Mouse (Mus musculus) 3134 (cell line): Measurements from ENCODE around the gene Lrrn4cl.
"Not testable (repeated sequence)": the region's sequence is repeated elsewhere in the genome, so short reads cannot be mapped to it uniquely, and the experiment has no call there.

ENCODE experiments used
- DNase-seq: peaks from one replicate; pipeline ENCODE4 v3.0.0-alpha.2; 2011; ENCODE audit warnings: low spot score; ENCODE audit not compliant: insufficient read length; ENCODE audit errors: extremely low read depth

The Lrrn4cl gene

DNA sequence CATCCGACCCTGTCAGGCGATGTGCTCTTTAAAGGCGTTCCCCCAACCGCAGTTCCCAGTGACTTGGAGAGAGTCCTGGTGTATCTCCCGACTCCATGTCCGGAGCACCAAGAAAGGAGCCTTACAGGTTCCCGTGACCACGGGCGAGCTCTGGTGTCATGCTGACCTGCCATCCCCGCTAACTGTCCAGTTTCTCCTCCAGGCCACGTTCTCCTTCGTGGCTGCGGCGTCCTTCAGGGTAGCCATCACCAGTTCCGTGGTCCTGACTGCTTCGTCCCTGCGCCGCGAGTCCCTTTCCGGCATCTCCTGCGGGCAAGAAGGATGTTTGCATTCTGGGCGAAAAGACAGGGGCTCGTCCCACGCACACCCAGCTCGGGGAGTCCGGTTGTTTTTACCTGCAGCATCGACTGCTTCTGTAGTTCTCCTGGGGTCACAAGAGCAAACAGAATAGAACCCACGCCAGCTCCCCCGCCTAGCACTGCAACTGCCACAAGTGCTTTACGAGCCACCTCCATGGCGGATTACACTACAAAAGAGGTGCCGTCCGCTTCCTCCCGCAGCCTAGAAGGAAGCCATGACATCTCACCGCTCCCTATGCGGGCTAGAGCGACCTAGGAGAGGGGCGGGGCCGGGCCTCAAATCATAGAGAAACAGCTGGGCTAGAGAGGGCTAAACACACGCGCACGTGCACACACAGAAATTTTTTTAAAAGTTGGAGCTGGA is 29.9 kb downstream of the Lrrn4cl start, which contains the start of gene Uqcc3:
TSS of gene Uqcc3 (minus strand) at position 613 of the 723 bp plus-strand sequence.
- peak; percentile 65 for DNase-seq

DNA sequence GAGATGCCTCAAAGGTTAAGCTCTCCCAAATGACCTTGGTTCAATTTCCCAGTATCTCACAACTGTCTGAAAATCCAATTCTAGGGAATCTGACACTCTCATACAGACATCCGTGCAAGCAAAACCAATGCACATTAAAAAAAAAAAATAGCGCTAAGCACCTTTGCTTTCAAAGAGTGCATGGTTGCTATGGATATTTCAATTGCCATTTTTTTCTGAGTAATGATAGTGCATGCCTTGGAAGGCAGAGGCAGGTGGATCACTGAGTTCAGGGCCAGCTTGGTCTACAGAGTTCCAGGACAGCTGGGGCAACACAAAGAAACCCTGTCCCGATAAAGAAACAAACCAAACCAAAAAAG is 30.4 kb downstream of the Lrrn4cl start:
- DNase-seq: no peak

DNA sequence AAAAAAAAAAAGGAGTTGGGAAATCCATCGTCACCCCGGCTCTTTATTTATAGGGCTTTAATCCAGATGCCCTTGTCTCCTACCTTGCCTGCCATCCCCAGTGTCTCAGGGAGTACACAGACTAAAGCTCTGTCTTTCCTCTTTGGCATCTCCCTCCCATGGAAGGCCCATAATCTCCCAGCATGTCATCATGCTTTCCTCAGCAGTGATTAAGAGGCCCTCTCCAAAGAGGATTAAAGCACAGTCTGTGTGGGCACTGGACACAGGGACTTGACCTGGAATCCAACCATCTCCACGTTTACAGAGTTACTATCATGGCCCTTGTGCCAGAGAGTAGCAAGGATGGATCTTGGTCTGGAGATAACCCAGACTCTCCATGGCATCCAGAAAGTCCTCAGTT is 33.0 kb downstream of the Lrrn4cl start, which contains the start of the genes Lbhd1 and Gm49403:
TSS of gene Lbhd1 (plus strand) at position 117 of the 400 bp plus-strand sequence.
TSS of gene Gm49403 (plus strand) at position 315 of the 400 bp plus-strand sequence.
- DNase-seq: no peak

DNA sequence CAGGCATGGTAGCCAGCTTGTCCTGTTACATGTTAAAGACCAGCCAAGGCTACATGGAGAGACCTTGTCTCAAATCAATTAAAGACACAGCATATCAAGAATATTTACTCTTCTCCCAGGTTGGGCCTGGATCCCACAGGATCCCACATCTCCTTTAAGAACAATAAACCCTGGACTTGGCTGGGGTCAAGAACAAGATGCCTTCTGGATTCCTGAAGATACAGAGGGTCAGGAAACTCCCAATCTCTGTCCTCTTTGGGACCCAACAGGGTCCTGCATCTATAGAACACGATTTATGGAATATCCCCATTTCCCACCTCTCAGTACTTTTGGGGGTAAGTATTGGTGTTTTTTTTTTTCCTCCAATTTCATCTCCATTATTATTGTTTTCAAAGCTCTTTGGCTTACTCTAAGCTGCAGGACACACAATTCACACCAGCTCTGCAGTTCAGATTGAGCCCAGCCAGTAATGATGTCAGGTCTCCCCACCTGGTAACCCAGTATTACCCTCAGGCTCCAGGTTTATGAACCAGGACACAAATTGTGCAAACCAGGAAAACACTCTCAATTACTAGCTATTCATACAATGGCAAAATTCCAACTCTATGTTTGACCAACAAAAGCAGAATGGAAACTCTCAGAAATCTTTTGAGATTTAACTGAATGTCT is 36.5 kb downstream of the Lrrn4cl start:
- DNase-seq: no peak

DNA sequence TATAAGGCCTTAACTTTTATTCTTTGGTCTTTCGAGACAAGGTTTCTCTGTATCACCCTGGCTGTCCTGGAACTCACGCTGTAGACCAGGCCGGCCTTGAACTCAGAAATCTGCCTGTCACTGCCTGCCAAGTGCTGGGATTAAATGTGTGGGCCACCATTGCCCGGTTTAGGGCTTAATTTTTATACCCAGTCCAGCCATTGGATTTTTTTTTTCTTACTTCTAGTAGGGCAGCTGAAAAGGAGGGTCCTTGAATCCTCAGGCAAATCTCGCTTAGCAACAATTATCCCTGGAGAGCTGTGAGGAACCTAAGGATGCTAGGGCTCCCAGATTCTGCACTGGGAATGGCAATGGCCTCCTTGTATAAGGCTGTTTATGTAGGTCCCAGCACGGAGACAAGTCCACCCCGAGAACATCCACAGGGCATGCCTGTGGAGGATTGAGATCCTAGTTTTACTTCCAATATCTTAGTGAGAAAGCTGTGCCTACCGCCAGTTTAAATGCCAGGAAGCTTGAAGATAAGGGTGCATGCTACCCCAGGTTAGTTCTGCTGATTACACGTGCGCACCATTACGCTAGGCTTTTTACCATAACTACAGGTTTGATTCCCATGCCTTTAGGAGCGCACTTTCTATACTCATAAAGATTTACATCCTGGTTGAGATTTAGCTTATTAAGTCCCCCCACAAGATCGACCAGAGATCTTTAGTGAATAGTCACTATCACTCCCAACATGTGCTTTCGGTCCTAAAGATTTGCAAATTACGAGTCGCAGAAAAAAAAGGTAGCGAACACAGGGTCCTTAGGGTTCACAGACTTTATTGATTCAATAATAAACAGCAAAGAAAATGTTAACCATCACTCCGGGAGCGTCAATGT is 37.3 kb downstream of the Lrrn4cl start:
- DNase-seq: no peak

DNA sequence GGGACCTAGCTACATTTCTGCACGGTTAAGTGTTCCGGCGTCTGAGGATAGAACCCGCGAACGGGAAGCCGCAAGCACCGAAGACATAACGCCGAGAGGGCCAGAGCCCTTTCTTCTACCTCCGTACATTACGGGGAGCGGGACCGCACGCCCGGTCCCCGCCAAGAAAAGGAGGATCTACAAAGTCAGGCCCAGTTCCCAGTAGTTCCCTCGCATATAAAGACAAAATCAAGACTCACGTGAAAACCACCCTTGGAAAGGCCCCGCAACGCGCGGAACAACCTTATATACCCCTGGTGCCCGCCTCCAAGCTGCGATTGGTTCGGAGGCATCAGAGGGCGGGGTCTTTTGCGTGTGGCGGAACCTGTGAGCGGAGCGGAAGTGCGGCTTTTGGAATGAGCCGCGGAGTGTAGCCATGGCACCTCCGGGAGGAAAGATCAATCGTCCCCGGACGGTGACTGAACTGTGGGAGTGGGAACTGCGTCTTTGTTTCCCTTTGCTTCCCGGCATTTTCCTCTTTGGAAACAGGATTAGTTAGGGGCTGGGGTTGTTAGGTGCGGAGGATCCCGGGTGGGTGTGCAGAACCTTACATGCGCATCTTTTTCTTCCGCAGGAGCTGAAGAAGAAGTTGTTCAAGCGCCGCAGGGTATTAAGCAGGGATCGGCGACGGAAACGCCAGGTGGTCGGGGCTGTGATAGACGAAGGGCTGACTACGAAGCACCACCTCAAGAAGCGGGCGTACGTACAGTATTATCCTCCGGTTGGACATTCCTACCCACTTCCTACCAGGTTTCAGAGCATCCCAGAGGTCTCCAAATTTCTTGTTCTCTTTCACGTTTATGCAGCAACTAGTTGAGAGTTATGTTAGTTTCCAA is 38.2 kb downstream of the Lrrn4cl start, which contains the start of the genes 1810009A15Rik and Gm49416:
TSS of gene 1810009A15Rik (plus strand) at position 343 of the 875 bp plus-strand sequence.
TSS of gene Gm49416 (plus strand) at position 416 of the 875 bp plus-strand sequence.
- DNase-seq: peak; percentile 88

DNA sequence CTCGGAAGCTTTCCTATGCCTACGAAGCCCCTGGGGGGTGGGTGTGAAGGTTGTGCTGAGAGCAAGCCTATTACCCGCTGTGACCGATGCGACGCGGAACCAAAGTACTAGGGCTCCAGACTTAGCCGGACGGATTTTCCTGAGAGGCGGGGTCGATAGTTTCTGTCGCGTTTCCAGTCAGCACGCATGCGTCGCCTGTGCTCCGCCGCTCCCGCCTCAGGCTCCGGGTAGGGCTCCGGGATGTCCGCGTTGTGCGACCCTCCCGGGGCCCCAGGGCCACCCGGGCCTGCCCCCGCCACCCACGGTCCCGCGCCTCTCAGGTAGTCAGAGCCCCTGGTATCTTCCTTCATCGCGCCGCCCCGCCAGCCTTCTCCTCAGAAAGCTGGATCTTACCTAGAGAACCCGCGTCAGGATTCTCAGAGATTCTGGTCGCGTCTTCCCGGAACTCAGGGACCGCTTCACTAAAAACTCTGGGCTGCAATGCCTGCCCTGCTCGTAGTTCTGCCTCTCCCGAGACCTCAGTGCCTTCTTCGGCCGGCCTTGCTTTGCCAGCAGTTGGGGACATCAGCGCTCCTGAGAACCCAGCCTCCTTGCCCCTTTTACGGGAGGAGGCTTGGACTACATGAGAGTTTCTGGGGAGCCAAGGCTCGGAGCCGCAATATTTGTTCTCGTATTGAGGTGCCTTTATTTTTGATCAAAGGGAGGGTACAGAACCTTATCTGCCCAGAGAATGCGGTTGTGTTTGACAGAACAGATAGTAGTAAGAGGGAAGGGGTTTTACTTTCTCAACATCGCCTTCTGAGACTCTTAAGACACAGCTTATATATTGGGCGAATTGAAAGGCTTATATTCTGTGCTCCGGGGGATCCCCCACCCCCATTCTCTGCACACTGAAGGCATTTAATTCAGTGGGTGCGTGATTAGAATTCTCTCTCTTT is 42.5 kb downstream of the Lrrn4cl start, which contains the start of gene Ints5:
TSS of gene Ints5 (plus strand) at position 177 of the 938 bp plus-strand sequence.
- DNase-seq: peak; percentile 80

DNA sequence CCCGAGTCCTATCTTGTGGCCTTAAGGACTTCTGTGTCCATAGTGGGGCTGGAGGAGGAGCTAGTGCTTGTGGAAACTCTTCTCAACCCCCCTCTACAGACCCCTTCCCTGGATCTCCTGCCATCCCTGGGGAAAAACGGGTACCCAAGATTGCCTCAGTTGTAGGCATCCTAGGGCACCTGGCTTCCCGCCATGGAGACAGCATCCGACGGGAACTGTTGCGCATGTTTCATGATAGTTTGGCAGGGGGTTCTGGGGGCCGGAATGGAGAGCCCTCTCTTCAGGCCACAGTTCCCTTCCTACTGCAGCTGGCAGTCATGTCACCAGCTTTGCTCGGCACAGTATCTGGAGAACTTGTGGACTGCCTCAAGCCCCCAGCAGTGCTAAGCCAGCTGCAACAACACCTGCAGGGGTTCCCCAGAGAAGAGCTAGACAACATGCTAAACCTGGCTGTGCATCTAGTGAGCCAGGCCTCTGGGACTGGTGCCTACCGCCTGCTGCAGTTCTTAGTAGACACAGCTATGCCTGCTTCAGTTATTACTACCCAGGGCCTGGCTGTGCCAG is 44.9 kb downstream of the Lrrn4cl start:
- DNase-seq: no peak

DNA sequence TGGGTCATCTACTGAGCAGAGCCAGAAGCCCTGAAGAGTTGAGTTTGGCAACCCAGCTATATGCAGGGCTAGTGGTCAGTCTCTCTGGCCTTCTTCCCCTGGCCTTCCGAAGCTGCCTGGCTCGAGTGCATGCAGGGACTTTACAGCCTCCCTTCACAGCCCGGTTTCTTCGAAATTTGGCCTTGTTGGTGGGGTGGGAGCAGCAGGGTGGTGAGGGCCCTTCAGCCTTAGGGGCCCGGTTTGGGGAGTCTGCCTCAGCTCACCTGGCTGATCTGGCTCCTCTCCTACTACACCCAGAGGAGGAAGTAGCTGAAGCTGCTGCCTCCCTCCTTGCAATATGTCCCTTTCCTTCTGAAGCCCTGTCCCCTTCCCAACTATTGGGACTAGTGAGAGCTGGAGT is 45.7 kb downstream of the Lrrn4cl start:
- not testable (repeated sequence) for DNase-seq

DNA sequence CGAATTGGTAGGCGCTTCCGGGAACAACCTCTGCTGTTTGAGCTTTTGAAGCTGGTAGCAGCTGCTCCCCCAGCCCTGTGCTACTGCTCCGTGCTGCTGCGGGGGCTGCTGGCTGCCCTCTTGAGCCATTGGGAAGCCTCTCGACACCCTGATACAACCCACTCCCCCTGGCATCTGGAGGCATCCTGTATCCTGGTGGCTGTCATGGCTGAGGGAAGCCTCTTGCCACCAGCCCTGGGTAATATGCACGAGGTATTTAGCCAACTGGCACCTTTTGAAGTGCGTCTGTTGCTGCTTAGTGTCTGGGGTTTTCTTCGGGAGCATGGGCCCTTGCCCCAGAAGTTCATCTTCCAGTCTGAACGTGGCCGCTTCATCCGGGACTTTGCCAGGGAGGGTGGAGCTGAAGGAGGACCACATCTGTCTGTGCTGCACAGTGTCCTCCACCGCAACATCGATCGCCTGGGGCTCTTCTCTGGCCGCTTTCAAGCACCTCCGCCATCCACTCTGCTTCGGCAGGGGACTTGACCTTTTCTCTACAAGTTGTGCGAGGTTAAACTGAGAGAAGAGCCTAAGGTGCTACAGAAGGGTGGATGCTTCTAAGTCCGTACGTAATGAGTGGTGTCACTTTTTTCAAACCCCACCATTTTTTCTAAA is 46.8 kb downstream of the Lrrn4cl start:
- DNase-seq: not testable (repeated sequence)

DNA sequence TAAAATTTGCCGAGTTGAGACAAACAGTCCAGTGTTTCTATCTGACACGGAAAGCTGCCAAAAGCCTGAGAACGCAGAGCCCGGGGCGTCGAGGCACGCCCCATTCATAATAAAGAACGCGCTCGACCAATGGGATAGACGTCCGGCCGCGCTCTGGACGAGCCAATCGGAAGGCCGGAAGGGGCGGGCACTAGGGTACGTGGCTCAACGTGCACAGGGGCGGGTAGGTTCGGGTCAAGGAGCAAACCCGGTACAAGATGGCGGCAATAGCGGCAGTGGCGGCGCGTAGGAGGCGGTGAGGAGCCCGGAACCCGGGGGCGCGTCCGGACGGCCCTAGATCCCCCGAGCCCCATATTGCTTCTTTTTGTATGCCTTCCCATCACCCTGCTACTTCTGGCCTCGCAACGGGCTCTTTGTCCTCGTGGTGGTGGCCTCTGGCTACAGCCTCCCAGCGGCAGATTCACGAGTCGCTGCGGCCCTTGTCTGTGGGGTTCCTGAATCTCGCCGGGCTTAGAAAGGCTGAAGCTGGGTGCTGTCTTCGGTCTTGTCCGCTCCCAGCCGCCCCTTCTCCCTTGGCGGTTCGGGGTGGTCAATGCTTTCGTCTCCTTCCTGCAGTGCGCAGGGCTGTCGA is 47.4 kb downstream of the Lrrn4cl start, which contains the start of gene Ganab:
TSS of gene Ganab (plus strand) at position 207 of the 631 bp plus-strand sequence.
- peak; percentile 92 for DNase-seq

DNA sequence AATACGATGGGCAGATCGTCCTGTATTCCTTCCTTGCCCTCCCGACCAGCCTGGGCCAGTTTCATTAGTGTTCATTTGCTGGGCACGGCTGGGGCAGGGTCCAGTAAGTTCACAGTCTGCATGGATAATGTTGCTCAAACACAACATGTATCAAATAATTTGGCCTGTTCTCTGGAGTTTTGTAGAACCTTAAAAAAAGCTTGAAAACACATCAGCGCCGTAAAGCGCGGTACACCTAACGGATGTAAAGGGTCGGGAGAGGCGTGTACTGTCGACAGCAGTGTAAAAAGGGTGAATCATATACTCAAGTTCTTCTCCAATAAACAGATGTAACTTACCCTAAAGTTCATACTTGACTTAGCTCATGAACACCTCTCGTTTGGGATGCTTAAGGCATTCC is 48.0 kb downstream of the Lrrn4cl start:
- DNase-seq: no peak

DNA sequence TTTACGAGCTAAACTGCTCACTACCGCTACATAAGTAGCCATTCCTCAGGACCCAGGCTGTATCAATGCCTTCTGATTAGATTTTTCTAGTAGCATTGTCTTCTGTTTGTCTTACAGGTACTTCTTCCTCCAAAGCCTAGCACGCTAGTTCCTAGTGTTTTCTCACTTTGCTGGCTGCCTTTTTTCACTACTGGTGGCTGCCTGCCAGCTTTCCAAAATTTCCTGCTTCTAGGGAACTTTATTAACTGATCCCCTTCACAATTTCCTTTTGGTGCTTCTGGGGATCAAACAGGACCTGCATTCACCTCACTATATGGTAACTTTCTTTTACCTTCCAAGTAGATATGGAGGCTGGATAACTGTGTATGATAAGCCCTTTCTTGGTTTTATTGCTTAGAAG is 48.5 kb downstream of the Lrrn4cl start:
- DNase-seq: no peak

DNA sequence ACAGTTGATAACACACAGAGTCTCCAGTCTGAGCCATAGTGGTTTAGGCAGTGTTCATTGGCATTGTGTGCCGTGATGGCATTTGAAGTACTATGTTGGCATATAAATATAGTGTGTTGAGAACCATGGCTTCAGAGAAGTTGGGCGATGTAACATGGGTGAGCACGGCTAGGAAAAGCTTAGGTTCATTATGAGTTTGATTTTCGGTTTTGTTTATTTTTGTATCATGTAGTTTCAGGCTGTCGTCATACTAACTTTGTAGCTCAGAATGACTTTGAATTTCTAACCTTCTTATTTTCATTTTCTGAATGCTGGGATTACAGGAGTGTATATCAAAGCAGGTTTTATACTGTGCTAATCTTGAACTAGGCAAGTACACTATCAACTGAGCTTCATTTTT is 52.8 kb downstream of the Lrrn4cl start:
- no peak for DNase-seq
